Mouse (Mus musculus) C2C12 (cell line): Measurements from ENCODE around the gene Slc39a5.

Experiments
- CEBPB ChIP-seq: IDR thresholded peaks from one replicate; pipeline ENCODE4 v1.6.1; 2011; ENCODE audit warnings: low read depth, mild to moderate bottlenecking, control low read depth, moderate library complexity
- CTCF ChIP-seq: IDR thresholded peaks from one replicate; pipeline ENCODE4 v1.5.1; 2011; ENCODE audit not compliant: control insufficient read depth, insufficient read depth, insufficient read length
- FOSL1 ChIP-seq: IDR thresholded peaks from one replicate; pipeline ENCODE4 v1.8.0; 2011; ENCODE audit warnings: mild to moderate bottlenecking, low read length; ENCODE audit not compliant: poor library complexity, insufficient read depth, severe bottlenecking
- MAX ChIP-seq: IDR thresholded peaks from one replicate; pipeline ENCODE4 v1.6.1; 2011; ENCODE audit warnings: mild to moderate bottlenecking, control low read depth
- MYOD1 ChIP-seq: IDR thresholded peaks from one replicate; pipeline ENCODE4 v1.6.1; 2011; ENCODE audit warnings: low read depth; ENCODE audit not compliant: control insufficient read depth, insufficient read length
- MYOG ChIP-seq: IDR thresholded peaks from one replicate; pipeline ENCODE4 v1.6.1; 2011; ENCODE audit not compliant: control insufficient read depth, insufficient read length; ENCODE audit errors: extremely low read depth
- USF1 ChIP-seq: IDR thresholded peaks from one replicate; pipeline ENCODE4 v1.6.1; 2011; ENCODE audit warnings: low read depth, mild to moderate bottlenecking, control low read depth, moderate library complexity

- TF ChIP-seq CTCF (no peak), USF1 (no peak), FOSL1 (no peak), MYOG (no peak), MAX (no peak), CEBPB (no peak), MYOD1 (no peak)
Observed at GRCm38 (mm10) chr10:128433417-128433816, 32.4 kb upstream of the Slc39a5 start.
